Mouse (Mus musculus) layer of hippocampus, postnatal 25 days (tissue): Measurements from ENCODE around the gene Mef2d. TPM values are rescaled to one million over a fixed set of nuclear protein-coding genes. Genes with fewer than 3 reads are reported as not detected.

Source experiments
- DNase-seq, 2 experiments: peaks; one replicate each; pipeline ENCODE4 v3.0.0; 2022; ENCODE audit warnings: mixed read lengths in 2 of 2, low spot score in 1 of 2; ENCODE audit errors: extremely low spot score in 1 of 2
- total RNA-seq, 2 experiments: library from RNA; stranded (reverse); gene quantifications; 2 replicates each; pipeline ENCODE4 v1.2.3; 2021

Mef2d gene
- total RNA-seq, 2 experiments from 2014 or later, result 179 to 212 TPM

GRCm38 (mm10) chr3:88205563-88206491, 63.7 kb downstream of the Mef2d start:
- DNase-seq, result no peak

DNA sequence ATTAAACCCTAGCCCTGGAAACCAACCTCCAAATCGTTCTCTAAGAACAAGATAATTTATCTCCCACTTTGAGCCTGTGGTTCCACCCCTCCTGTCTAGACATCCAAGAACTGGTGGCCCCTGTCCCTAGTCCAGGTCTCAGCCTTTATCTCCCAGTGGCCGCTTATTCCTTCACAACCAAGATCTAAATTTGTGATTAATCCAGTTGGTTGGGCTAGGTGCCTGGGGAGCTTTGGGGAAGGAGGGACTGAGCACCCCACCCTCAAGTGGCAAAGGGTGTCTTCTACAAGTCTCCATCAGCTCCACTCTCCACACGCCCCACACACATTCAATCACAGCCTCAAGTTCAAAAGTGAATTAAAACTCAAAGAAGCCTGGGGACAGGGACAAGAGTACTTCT, 64.3 kb downstream of the Mef2d start:
- no peak for DNase-seq

GRCm38 (mm10) chr3:88206901-88207371, 64.8 kb downstream of the Mef2d start:
- peak; percentile 61 to 70 for DNase-seq

GRCm38 (mm10) chr3:88207451-88208100, 65.4 kb downstream of the Mef2d start:
- DNase-seq, result peak; percentile 18 to 33

DNA sequence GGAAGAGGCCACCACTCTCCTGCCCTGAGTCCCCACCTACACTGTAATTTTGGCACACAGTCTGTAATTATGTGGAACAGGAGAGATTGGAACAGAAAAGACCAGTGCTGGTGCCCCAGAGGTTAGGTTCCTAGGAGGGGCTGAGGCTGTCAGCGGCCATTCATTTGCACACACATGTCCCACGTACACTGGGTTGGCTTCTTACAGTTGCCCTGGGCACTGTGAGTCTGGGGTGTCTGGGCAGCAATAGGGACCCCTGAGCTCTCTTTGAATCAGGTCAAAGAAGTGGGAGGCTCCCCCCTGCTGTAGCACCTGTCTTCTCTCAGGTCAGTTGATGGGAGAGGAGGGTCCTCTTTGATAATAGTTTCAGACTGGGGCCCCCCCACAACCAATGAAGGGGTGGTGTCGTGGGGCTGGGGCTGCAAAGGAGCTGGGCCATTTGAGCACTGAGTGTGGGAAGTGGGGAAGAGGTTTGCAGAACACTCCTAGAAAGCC, 66.1 kb downstream of the Mef2d start:
- DNase-seq, result peak; percentile 8 to 14

DNA sequence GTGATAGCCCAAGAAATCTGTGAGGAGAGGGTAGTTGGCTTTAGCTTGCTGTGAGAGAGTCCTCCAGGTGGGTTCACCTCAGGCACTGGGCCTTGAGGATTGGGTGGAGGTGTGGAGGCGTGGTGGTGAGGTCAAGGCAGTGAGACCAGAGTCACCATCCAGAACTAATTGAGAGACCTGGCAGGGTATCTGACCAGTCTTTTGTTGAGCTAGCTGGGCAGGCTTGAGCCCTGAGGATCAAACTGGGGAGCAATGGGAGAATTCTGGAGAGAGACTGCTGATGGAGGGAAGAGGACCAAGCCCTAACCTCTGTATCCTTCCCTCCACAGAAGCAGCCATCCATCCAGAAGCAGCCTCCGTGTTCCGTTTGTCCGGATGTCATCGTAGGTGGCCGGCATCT, 67.1 kb downstream of the Mef2d start:
- no peak for DNase-seq

- no peak for DNase-seq
Observed at GRCm38 (mm10) chr3:88210121-88210520, 67.9 kb downstream of the Mef2d start.

DNA sequence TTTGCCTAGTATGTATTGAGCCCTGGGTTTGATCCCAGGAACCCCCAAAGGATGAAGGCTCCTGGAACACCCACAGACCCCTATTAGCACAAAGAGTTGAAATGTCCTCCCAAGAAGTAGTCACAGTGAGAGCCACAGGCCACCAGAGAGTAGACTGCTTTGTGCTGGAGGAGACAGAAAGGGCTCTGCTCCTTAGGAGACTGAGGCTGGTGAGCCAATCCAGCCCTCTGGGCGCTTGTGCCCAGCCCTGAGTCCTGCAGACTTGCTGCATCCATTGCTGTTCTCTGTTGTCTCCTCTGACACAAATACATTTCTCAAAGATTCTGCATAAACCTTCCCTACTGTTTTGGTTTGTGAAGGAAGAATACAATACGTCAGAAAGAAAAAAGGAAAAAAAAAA, 68.7 kb downstream of the Mef2d start:
- peak in 1 of 2 experiments; percentile 8 for DNase-seq

DNA sequence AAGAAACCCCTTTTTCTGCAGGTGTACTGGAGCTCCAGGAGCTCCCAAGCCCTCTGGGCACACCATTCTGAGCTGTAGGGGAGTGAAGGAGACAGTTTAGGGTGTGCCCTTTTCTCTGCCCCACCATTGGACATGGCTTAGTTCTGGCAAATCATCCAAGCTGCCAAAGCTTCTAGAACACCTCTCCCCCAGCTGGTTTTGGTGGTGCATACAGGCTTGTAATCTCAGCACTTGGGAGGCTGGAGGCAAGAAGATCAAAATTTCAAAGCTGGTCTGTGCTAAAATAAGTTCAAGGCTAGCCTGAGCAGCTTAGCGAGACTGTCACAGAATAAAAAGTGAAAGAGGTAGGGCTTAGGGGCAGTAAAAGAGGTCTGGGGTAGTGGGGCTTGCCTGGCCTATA, 70.2 kb downstream of the Mef2d start:
- DNase-seq, result no peak

DNA sequence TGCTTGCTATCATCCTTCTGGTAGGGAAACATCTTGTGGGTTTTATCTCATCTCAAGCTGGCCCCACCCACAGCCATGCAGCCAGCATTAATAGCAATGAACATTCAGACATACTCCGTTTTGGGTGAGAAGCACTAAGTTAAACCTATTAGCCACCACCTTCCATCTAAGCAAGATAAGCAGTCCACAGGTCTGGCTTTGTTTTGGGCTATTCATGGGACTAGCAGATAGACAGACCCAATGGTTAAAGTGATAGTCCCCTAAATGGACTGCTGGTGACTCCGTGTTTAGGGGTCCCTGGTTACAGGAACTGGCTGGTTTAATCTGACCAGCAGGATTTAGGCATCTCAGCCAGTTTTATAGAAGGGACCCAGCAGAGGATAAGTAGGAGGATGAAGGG, 70.8 kb downstream of the Mef2d start:
- peak in 1 of 2 experiments; percentile 16 for DNase-seq

DNA sequence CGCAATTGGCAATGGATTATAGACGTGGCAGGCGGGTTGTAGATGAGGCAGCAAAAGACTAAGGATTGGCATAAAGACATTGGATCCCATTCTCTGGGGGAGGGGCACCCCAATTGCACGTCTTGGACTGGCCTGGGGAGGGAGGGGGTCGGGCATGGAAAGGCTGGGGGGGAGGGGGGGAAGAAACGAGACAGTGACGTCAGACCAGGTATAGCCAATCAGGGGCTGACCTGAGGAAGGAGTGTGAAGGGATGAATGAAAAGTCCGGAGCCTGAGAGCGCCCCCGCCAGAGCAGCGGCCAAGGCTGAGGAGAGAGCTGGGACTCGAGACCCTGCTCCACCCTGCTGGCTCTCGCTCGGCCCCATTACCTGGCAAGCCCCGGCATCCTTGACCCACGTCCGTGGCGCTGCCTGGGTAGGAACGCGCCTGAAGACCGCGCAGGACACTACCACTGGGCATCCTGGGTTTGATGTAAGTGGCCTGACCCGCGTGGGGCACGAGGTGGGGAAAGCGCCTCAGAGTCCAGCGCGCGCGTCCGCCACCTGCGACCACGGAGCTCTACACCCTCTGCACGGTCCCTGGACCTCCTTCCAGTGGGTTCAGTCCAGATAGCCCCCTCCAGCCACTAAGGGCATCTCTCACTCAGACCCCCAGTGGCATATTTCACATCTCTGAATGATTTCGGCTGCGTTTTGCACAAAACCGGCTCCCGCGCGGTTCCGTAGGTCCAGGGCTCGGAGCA, 72.2 kb downstream of the Mef2d start:
- DNase-seq, result peak in 1 of 2 experiments; percentile 76

DNA sequence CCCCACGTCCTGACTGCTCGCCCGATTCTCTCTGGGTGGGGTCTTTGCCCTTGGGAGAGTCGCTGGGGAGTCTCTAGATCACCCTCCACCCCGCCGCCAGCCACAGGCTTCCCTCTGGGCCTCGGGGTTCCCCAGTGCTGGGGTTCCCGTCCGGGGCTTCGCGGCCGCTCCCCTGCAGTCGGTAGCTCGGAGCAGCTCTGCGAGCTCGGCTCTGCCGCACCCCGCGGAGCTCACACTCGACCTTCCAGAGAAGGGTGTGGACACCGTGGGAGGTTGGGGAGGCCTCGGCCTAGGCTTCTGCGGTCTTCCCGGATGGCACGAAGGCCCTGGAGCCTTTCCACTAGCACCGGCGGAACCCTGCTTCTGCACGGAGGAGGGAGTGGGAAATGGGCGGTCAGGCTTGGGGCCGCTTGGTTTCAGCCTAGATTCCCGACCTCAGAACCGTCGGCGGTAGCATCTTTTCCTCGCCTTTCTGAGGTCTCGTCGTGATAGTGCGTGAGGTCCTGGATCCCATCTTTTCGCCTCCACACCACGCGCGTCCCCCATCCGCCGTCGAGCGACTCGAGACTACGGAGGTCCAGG, 72.9 kb downstream of the Mef2d start:
- peak in 1 of 2 experiments; percentile 41 for DNase-seq

- peak in 1 of 2 experiments; percentile 35 for DNase-seq
Observed at GRCm38 (mm10) chr3:88215553-88216004, 73.4 kb downstream of the Mef2d start.

DNA sequence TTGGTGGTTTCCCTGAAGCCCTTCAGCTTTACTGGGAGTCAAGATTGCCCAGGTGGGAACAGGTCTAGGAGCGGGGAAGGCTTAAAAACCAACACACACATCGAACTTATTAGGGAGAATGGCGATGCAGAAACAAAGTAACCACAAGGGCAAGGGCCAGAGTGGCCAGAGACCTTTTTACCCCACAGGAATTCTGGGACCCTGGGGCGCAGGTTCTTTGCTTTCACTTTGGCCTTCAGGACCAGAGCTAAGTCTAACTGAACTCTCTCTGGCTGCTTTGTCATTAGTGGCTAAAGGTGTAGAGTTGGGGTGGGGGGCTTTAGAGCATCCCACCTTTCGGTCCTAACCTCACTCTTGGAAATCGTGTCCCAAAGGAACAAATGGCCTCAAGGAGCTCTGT, 73.9 kb downstream of the Mef2d start:
- DNase-seq, result peak in 1 of 2 experiments; percentile 17

DNA sequence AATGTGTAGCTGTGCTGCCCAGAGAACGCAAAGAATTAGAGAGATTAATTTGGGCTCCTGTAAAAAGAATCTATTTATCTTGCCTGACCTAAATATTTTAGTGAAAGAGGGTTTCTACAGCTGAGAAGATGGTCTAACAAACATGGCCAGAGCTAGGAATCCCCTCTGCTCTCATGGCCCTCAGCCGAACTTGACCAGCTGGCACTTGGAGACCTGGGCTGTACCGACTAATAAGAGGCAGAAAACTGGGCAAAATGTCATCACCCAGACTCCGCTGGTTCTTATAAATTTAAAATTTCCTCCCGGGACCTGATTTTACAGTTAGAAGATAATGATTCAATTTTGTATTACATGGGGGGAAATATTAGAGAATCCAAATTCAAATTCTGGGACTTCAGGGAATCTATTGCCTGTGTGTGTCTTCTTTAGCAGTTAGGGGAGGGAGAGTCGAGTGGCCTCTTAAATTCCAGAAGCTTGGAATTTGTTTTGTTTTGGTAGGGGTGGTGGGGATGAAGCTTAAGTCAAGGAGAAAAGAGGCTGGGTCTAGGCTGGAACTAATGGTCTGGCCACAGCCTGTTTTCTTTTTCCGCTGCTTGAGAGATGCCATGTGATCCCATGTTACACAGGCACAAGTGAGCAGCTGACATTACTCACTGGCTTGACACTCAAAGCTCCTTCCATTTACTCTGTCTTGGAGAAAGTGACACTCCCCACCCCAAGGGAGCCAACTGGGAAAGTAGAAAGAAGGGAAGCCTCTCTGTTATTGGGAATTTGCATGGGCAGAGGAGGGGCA, 74.6 kb downstream of the Mef2d start:
- peak in 1 of 2 experiments; percentile 9 for DNase-seq

- peak in 1 of 2 experiments; percentile 3 for DNase-seq
Observed at GRCm38 (mm10) chr3:88217679-88218078, 75.5 kb downstream of the Mef2d start.

DNA sequence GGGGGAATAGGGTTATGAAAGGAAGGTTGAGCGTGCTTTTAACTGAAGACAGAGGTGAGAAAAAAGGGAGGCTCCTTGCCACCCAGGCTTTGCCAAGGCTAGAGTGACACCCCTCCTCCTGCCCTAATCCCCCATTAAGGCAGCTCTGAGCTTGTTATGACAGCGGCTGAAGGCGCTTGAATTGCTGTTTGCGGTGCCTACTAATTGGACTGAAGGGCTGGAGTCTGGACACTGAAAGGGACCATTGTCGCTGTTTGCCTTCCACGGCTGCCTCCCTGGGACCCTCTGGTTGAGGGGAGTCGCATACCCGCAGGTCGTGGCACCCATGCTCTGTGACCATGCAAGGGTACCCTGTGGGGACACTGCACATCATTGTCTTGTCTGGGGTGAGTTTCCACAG, 77.8 kb downstream of the Mef2d start:
- no peak for DNase-seq

DNA sequence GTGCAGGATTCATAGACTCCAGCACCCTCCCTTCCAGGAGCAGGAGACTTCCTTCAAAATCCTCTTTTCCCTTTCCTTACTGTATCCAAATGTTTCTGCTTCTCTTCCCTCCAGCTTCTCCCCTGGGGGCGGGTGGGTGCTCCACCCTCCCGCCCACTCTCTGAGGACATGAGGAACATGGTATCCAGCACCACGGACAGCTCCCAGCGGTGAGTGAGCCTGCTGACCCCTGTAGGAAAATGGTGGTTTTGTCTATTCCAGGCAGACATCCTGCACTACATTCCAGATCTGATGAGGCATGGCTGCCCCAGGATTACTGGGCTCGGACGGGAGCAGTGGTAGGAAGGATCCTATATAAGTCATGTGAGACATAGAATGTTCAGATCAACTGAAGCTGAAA, 78.7 kb downstream of the Mef2d start:
- no peak for DNase-seq
